Mouse (Mus musculus) hindbrain, embryonic 10.5 days (tissue): Measurements from ENCODE around the gene Tnip1. TPM values are rescaled to one million over a fixed set of nuclear protein-coding genes. Genes with fewer than 3 reads are reported as not detected.

Source experiments
- DNase-seq: peaks from one replicate; pipeline ENCODE4 v3.0.0-alpha.2; 2017; ENCODE audit warnings: low spot score
- H3K27ac ChIP-seq: fragments of 300-500 bp; sonication (generic); 2 replicates; pipeline ENCODE4 v1.5.1; 2016; ENCODE audit warnings: mild to moderate bottlenecking, moderate library complexity
- H3K27me3 ChIP-seq: fragments of 300-500 bp; sonication (generic); 2 replicates; pipeline ENCODE4 v1.6.1; 2016; ENCODE audit warnings: mild to moderate bottlenecking; ENCODE audit not compliant: poor library complexity, insufficient read depth, severe bottlenecking
- H3K36me3 ChIP-seq: fragments of 300-500 bp; sonication (generic); 2 replicates; pipeline ENCODE4 v1.6.1; 2016; ENCODE audit warnings: mild to moderate bottlenecking, moderate library complexity
- H3K4me1 ChIP-seq: fragments of 300-500 bp; sonication (generic); replicated peaks from 2 replicates; pipeline ENCODE4 v1.6.1; 2016; ENCODE audit warnings: mild to moderate bottlenecking
- H3K4me3 ChIP-seq: fragments of 300-500 bp; sonication (generic); 2 replicates; pipeline ENCODE4 v1.5.1; 2016; ENCODE audit warnings: mild to moderate bottlenecking, moderate library complexity
- H3K9me3 ChIP-seq: fragments of 300-500 bp; sonication (generic); 2 replicates; pipeline ENCODE4 v1.6.1; 2016; ENCODE audit warnings: mild to moderate bottlenecking, moderate library complexity
- WGBS: fragments of 180-500 bp; shearing (Covaris S2); methylation state at CpG from one replicate; pipeline ENCODE4 v1.1.7; 2016; 5-methylcytosine and 5-hydroxymethylcytosine counted together
- polyA plus RNA-seq: library from polyadenylated mRNA; unstranded; fragments of >200 nt; fragmentation: Nextera tagmentation; extraction: Ambion mirVana; gene quantifications from 2 replicates; pipeline ENCODE4 v1.2.1, GENCODE M21; 2016

Gene Tnip1
- polyA plus RNA-seq, 1 experiment from 2014 or later: 14.2 TPM

DNA sequence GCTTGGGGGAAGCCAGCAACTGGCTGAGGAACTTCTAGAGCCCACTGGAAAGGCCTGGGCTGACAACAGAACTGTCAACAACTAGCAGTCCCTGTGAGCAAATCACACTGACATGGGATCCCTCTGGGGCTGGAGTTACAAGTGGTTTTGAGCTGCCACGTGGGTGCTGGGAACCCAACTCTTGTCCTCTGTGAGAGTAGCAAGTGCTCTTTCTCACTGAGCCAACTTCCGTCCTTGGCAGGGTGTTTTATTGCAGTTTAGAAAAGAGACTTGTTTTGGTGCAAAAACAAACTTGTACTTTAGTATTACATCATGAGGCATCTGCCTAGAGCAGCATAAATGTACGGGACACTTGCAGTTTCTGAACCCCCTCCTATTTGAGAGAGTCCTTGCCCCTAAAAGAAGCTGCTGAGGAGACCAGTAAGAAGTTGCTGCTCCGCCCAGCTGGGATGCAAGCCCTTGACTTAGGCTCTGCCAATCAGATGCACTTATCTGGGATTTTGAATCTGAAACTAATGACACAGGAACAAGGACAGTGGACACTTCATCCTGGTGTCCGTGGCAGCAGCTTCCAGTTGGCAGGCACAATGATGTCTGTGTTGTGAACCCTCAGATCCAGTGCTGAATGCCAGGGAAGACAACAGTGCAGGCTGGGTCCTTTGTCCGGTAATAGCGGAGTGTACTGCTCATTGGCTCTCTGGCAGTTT lies 90.7 kb downstream of the Tnip1 start:
- H3K36me3 ChIP-seq: peaks cover 74% of the 10 kb centered on the region
- no peak overlapping the region for H3K4me3 ChIP-seq
- H3K4me1 ChIP-seq: peaks cover 25% of the 10 kb centered on the region
- no peaks in the 10 kb centered on the region for H3K9me3 ChIP-seq
- DNase-seq: no peak
- no peaks in the 10 kb centered on the region for H3K27me3 ChIP-seq
- 83% methylated on average over 7 of the region's 7 CpGs for WGBS
- no peak overlapping the region for H3K27ac ChIP-seq

DNA sequence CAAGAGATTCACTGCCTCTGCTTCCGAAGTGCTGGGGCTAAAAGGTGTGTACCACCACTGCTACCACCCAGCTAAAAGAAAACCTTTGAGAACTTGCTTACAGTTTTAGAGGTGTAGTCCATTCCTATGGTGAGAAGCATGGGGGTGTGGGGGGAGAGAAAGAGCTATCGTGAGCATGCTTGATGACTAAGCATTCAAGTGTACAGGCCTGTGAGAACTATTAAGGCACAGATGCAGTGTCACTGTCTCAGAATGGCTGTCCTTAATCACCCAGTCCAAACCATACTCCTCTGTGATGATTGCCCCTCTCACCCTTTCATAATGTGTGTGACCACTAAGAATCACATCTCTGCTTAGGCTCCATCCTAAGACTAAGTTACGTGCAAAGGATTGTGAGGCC lies 93.4 kb downstream of the Tnip1 start:
- Histone ChIP-seq H3K36me3 (peaks cover 63% of the 10 kb centered on the region), H3K9me3 (no peaks in the 10 kb centered on the region), H3K27ac (no peak overlapping the region), H3K4me1 (peaks cover 36% of the 10 kb centered on the region), H3K4me3 (no peak overlapping the region), H3K27me3 (no peaks in the 10 kb centered on the region)
- no peak for DNase-seq
- WGBS: 91% methylated on average over 3 of the region's 3 CpGs

DNA sequence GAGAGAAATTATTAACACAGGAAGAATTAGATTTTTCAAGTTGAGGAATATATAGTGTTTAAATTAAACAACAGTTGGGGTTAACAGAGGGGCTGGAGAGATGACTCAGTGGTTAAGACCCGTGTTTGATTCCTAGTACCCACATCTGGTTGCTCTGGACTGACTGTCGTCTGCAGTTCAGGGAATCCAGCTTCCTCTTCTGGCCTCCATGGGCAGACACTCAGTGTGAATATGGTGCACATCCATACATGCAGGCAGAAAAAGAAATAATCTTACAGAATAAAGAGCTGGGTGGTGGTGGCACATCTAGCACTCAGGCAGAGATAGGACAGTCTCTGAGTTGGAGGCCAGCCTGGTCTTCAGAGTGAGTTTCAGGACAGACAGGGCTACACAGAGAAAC lies 94.3 kb downstream of the Tnip1 start:
- no peak for DNase-seq
- H3K36me3 ChIP-seq: peaks cover 54% of the 10 kb centered on the region
- no peaks in the 10 kb centered on the region for H3K27me3 ChIP-seq
- H3K27ac ChIP-seq: peak overlapping the region; percentile 8; the same call in 1 of the 2 replicates
- no peaks in the 10 kb centered on the region for H3K9me3 ChIP-seq
- peak overlapping the region; percentile 93 for H3K4me3 ChIP-seq
- peaks cover 36% of the 10 kb centered on the region for H3K4me1 ChIP-seq
- WGBS: 87% methylated on average over 2 of the region's 2 CpGs

DNA sequence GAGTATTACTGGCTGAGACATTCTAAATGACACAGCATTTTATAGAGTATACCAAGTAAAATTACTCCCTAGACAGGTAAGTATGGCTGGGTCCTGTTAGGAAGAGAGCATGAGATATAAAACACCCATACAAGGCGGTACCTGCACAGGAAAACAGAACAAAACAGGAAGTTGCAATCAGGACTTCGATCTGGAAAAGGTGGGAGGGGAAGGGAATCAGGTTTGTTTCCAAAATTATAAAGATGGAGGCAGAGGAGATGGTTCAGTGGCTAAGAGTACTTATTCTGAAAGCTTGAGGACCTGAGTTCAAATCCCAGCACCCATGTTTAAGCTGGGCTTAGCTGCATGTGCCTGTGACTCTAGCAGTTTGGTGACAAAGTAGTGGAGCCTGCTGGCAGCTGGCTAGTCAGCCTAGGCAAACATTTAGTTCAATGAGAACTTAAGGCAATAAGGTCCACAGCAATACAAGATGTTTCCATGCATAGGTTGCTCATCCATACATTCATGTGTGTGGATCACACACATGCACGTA lies 94.7 kb downstream of the Tnip1 start:
- Histone ChIP-seq H3K27me3 (no peaks in the 10 kb centered on the region), H3K9me3 (no peaks in the 10 kb centered on the region), H3K36me3 (peaks cover 50% of the 10 kb centered on the region), H3K4me3 (peak overlapping the region; percentile 93), H3K4me1 (peaks cover 36% of the 10 kb centered on the region), H3K27ac (no peak overlapping the region)
- WGBS: 87% methylated on average over 3 of the region's 3 CpGs
- DNase-seq: no peak

DNA sequence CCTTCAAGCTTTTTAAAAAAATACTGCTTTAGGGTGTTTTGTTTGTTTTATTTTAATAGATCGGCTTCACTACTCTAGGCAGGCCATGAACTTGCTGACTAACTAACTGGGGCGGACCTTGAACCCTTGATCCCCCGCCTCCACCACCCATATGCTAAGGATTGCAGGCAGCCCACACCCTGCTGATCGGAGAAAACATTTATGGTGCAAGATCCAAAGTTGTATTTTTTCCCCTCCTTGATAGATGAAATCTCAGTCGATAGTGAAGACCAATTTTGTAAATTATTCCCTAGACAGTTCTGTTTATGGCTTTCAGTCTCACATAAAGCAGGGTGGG lies 95.7 kb downstream of the Tnip1 start:
- WGBS: 9% methylated on average over 5 of the region's 5 CpGs
- H3K4me1 ChIP-seq: peaks cover 36% of the 10 kb centered on the region
- peak overlapping the region; percentile 99 for H3K27ac ChIP-seq
- H3K9me3 ChIP-seq: no peaks in the 10 kb centered on the region
- DNase-seq: no peak
- peak overlapping the region; percentile 93 for H3K4me3 ChIP-seq
- peaks cover 40% of the 10 kb centered on the region for H3K36me3 ChIP-seq
- H3K27me3 ChIP-seq: no peaks in the 10 kb centered on the region

DNA sequence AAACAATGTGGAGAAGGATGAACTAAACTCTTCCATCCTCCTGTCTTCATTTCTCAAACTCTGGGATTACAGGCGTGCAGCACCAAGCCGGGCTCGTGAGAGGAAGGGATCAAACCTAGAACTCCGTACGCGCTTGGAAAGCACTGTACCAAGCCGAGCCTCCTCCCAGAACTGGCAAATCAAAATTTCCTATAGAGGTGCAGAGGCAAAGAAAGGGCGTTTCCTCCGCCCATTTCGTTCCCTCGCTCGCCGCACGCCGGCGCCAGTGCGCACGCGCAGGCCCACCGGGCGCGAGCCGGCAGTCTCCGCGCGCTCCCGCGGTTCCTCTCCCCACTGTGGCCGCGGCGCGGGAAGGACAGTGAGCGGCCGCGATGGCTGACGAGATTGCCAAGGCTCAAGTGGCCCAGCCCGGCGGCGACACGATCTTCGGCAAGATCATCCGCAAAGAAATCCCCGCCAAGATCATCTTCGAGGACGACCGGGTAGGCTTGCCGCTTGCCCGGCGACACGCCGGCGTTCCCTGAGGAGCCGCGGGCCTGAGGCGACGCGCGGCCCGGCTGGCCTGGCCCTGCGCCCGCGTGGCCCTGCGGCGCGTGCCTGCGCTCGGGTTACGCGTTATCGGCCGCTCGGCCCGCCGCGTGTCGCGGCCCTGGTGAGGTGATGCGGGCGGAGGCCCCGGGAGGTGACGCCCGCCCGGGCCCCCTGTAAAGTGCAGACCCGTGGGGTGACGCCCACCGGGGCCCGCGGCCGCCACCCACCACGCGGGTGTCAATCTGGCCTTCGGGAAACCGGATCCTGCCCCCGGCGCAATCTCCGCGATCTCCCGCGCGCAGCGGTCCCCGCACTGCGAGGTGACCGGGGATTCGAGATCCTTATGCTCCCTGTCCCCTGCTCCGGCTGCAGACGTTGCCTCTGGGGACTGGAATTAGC lies 96.3 kb downstream of the Tnip1 start, which contains the start of gene Hint1:
Gene Hint1 (plus strand): TSS at position 265 of the 930 bp plus-strand sequence.
- WGBS: under 1% methylated on average over 107 of the region's 107 CpGs
- Histone ChIP-seq H3K36me3 (peaks cover 34% of the 10 kb centered on the region), H3K4me3 (peak within 1 kb of the TSS; percentile 93)

DNA sequence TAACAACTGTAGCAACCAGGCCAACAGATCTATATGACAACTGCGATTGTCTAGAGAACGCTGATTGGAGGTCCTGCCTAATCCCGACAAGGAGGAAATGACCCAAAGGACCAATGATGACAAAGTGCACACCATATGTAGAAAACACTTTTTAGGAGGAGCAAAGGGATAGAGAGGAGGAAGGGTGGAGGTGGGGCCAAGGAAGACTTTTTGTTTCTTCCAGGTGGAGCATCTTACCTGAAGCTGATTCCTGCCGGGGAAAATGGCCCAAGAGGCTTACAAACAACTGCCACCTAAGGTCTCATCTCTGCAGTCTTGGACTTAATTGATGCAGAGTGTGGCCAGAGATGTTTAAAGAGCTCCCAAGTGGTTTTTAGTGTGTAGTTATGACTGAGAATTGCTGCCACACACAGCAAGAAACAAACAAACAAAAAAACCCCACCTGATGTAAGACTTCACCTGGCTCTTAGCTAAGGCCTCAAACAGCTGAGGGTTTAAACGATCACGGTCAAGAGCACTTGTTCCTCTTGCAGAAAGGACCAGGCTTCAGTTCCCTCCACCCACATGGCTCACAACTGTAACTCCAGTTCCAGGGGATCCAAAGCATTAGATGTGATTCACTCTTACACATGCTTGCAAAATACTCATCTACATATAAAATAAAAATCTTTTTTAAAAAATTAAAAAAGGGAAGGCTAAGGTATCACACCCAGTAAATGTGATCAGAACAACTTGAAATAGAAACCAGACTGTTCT lies 97.2 kb downstream of the Tnip1 start:
- WGBS: 75% methylated on average over 6 of the region's 6 CpGs
- H3K4me3 ChIP-seq: peak overlapping the region; percentile 93
- no peak for DNase-seq
- H3K27ac ChIP-seq: peak overlapping the region; percentile 99
- peaks cover 25% of the 10 kb centered on the region for H3K36me3 ChIP-seq
- no peaks in the 10 kb centered on the region for H3K27me3 ChIP-seq
- peaks cover 43% of the 10 kb centered on the region for H3K4me1 ChIP-seq
- no peaks in the 10 kb centered on the region for H3K9me3 ChIP-seq

More for the DNA sequence above, 96.3 kb downstream of the Tnip1 start, which contains the start of gene Hint1:
- DNase-seq: peak; percentile 92
- Histone ChIP-seq H3K9me3 (no peaks in the 10 kb centered on the region), H3K27me3 (no peaks in the 10 kb centered on the region), H3K4me1 (peaks cover 37% of the 10 kb centered on the region), H3K27ac (peak within 1 kb of the TSS; percentile 99)

DNA sequence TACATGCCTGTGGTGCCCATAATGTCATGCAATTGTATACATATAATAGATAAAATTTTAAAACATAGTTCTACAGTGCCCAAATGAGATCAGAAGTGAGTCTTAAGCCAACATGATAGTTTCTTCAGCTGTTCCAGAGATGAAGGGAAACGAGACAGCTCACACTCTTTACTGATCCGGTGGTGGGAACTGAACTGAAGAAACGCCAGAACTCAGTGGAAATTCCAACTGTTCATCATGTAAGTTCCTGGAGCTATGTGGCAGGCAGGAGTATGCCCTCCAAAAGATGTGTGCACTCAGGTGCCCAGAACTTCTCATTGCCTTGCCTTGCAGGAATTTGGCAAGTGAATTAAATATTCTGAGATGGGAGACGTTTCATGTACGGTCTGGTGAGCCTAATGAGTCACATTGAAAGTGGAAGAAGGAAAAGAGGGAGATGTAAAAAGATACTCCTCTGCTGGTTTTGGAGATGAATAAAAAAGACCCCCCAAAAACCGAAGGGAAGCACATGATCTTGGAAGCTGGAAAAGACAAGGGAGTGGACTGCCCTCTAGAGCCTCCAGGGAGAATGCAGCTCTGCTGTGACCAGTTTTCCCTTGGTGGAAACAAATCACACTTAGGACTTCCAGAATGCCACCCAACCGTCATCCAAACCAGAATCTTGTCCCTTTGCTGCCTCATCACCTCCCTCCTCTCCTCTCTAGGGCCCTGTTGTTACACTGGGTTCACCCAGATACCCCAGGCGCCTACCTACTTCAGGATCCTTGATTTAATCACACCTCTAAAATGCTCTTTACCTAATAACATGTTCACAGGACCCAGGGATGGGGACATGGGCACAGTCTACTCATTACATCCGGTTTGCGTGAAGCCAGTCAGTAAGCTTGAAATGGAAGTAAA lies 99.8 kb downstream of the Tnip1 start:
- peak; percentile 57 for DNase-seq
- H3K4me3 ChIP-seq: no peak overlapping the region
- no peaks in the 10 kb centered on the region for H3K27me3 ChIP-seq
- peaks cover under 1% of the 10 kb centered on the region; the same call in 1 of the 2 replicates for H3K36me3 ChIP-seq
- 46% methylated on average over 10 of the region's 10 CpGs for WGBS
- H3K4me1 ChIP-seq: peaks cover 36% of the 10 kb centered on the region
- no peaks in the 10 kb centered on the region for H3K9me3 ChIP-seq
- no peak overlapping the region for H3K27ac ChIP-seq

DNA sequence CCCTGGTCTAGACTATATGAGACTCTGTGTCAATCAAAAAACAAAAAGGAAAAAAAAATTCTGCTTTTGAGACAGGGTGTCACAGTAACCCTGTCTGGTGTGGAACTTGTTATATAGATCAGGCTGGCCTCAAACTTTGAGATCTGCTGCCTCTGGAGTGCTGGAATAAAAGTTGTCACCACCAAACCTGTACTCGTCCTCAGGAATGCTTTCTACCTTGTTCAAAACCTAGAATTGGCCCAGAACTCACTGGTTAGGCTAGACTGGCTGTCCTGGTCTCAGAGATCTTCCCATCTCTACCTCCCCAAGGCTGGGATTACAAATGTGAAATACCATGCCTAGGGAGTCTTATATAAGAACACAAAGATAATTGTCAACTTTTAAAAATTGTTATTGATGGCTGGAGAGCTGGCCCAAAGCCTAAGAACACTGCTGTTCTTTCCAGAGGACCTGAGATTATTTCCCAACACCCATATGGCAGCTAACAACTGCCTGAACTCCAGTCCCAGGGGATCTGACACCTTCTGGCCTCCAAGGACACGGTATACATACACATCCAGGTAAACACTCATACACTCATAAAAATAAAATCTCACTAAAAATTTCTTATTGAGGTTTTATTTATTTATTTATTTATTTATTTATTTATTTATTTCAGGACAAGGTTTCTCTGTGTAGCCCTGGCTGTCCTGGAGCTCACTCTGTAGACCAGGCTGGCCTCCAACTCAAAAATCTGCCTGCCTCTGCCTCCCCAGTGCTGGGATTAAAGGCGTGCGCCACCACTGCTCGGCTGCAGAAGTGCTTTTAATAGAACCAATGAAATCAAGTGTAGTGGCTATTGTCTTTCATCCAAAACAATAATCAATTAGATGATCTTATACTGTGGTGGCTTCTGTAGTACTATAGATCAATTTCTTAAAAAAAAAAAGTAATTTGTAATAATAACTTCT lies 101.0 kb downstream of the Tnip1 start:
- H3K36me3 ChIP-seq: no peaks in the 10 kb centered on the region
- H3K27ac ChIP-seq: peak overlapping the region; percentile 91
- WGBS: 95% methylated on average over 5 of the region's 5 CpGs
- peak overlapping the region; percentile 72 for H3K4me3 ChIP-seq
- no peaks in the 10 kb centered on the region for H3K27me3 ChIP-seq
- DNase-seq: no peak
- no peaks in the 10 kb centered on the region for H3K9me3 ChIP-seq
- H3K4me1 ChIP-seq: peaks cover 27% of the 10 kb centered on the region
